Mouse (Mus musculus): ENCODE measurements at regions not wholly inside any gene's neighbourhood (a gene's known extent, or its start where the extent isn't known, plus 50 kb on each side); places are given as distances from the start of the nearest gene placed in this dataset.

DNA sequence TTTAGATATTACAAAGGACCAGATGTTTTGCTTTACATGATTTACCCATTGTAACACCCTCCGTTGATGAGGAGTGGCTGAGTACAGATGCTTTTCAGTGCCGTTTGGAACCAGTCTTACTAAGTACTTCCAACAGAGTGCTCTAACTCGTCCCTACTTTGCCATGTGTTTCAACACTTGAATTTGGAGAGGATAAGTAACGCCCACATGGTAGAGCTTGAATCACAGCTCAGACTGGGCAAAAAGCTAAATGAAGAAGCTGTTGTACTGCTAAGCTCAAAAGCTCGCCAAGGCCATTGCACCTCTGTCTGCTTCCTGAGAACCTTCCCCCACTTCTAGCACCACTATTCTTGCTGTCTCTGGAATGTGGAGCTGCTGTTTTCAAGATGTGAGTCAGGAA is 471.1 kb downstream of the Nfib start:
- Histone ChIP-seq H3K4me1 (no peaks in the 10 kb centered on the region), H3K9ac (no peak overlapping the region), H3K9me3 (replicated peaks) (peaks cover 10% of the 10 kb centered on the region), H3K36me3 (no peaks in the 10 kb centered on the region), H3K27ac (no peak overlapping the region), H3K4me2 (no peak overlapping the region), H3K4me3 (replicated peaks) (no peak overlapping the region), H3K27me3 (no peaks in the 10 kb centered on the region)
- WGBS = 84% methylated on average over 5 of the region's 5 CpGs
- no peak for ATAC-seq (replicated peaks; ENCODE audit: low FRiP score)

DNA sequence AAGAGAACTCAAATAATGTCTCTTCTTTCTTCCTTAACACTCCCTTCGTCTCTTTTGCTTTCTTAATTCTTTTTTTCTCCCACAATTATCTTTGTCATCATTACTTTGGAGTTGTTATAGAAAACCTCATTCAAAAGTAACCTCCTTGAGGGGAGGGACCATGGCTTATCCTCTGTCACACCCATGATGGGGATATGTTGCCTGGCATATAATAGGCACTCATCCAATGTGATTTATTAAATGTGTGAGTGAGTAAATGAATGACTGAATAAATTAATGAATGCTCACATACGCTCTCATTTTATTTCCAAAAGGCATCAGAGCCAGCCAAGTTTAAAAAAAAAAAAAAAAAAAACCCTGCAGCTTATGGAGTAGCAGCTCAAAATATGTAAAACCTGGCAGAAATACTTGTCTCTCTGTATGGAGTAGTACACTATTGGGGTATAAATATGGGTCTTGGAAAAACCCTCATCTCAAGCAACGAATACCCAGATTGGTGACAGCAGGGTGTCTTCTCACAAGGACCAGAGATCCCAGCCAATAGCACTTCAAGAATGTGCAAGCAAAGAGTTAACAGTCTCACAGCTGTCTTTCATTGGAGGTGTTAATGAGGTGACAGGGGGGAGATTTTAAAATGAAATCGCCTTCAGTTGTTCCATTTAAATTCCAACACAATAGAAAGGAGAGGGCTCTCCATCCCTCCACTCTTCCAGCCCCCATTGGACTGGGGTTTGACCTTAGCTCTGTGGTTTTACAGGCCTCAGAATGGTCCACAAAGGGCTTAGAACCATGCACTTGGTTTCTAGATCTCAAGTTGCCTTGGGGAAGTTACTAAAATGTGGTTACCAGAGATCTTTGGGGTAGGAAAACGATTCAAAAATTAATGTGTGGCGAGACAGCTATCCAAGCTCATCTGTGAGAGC is 479.1 kb downstream of the Nfib start:
- H3K27me3 ChIP-seq = no peaks in the 10 kb centered on the region
- no peaks in the 10 kb centered on the region for H3K9me3 ChIP-seq (replicated peaks)
- H3K9ac ChIP-seq = no peak overlapping the region
- no peaks in the 10 kb centered on the region for H3K36me3 ChIP-seq
- no peak overlapping the region for H3K4me3 ChIP-seq (replicated peaks)
- no peaks in the 10 kb centered on the region for H3K4me1 ChIP-seq
- WGBS = 66% methylated on average over 6 of the region's 6 CpGs
- H3K27ac ChIP-seq = no peak overlapping the region
- no peak overlapping the region for H3K4me2 ChIP-seq
- ATAC-seq (replicated peaks; ENCODE audit: low FRiP score) = no peak

DNA sequence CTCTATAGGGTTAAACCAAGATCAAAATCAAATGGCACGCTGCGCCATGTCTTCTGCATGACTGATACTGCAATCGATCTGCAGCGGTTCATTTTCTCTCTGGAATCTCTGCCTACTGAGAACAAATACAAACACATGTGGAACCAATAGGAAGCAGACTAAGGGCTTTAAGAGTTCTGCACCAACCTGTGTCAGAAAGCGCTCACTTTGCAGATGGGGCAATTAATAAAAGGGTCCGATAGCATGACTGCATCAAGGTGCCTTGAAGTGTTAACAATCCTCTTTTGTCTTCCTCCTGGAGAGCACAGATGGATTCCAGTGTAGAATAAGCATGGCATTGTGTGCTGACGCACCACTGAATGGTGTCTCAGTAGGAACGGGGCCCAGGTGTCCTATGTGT is 484.8 kb downstream of the Nfib start:
- WGBS = 76% methylated on average over 8 of the region's 8 CpGs
- Histone ChIP-seq H3K9ac (no peak overlapping the region), H3K36me3 (no peaks in the 10 kb centered on the region), H3K4me1 (peaks cover 6% of the 10 kb centered on the region; the same call in 1 of the 2 replicates), H3K27me3 (no peaks in the 10 kb centered on the region), H3K4me2 (no peak overlapping the region), H3K27ac (no peak overlapping the region), H3K4me3 (replicated peaks) (no peak overlapping the region), H3K9me3 (replicated peaks) (no peaks in the 10 kb centered on the region)
- no peak for ATAC-seq (replicated peaks; ENCODE audit: low FRiP score)

DNA sequence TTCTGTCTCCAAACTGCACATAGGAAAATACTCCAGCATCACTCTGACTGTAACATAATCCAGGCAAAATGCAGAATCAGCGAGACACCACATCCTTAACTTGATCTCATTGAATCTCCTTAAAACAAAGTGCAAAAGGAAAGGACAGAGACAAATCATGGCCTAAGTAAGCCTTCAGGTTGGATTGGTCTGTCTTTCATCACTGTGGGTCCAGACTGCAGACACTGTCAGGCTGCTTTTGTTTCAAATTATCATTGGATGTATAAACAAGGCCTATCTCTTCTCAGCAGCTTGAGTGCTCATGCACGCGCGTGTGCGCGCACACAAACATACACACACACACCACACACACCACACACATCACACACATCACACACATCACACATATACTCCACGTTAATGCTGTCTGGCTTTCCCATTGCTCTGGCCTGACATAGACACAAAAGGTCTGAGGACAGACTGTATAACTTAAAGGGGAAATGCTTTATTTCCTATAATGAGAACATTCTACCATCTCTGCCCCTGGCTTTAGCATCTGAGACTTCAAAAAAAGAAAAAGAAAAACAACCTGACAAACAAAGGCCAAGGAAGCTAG is 485.3 kb downstream of the Nfib start:
- Histone ChIP-seq H3K9ac (no peak overlapping the region), H3K27me3 (no peaks in the 10 kb centered on the region), H3K27ac (no peak overlapping the region), H3K9me3 (replicated peaks) (no peaks in the 10 kb centered on the region), H3K4me1 (peaks cover 6% of the 10 kb centered on the region; the same call in 1 of the 2 replicates), H3K4me3 (replicated peaks) (no peak overlapping the region), H3K36me3 (no peaks in the 10 kb centered on the region), H3K4me2 (no peak overlapping the region)
- 79% methylated on average over 7 of the region's 7 CpGs for WGBS
- ATAC-seq (replicated peaks; ENCODE audit: low FRiP score) = no peak

DNA sequence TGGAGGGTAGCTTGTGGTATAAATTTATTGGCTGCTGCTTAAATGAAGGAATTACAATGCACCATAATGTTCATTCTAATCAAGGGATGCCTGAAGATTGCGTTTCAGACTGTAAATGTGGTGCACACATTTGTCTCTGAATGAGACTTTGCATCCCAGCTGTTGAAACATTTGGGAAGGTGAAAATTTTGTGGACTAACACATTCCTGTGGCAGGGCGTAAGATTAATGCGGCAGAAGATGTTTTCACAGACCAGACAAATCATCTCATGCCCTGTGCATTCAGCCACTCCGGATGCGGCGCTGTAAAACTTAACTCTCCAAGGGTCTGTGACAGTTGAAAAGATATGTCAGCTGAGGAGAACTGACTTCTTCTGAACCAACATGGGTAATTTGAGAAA is 486.9 kb downstream of the Nfib start:
- H3K4me2 ChIP-seq = no peak overlapping the region
- no peak overlapping the region for H3K4me3 ChIP-seq (replicated peaks)
- no peaks in the 10 kb centered on the region for H3K36me3 ChIP-seq
- H3K9ac ChIP-seq = no peak overlapping the region
- ATAC-seq (replicated peaks; ENCODE audit: low FRiP score) = no peak
- H3K9me3 ChIP-seq (replicated peaks) = no peaks in the 10 kb centered on the region
- H3K27ac ChIP-seq = no peak overlapping the region
- 58% methylated on average over 6 of the region's 6 CpGs for WGBS
- no peaks in the 10 kb centered on the region for H3K27me3 ChIP-seq
- H3K4me1 ChIP-seq = peaks cover 6% of the 10 kb centered on the region; the same call in 1 of the 2 replicates

DNA sequence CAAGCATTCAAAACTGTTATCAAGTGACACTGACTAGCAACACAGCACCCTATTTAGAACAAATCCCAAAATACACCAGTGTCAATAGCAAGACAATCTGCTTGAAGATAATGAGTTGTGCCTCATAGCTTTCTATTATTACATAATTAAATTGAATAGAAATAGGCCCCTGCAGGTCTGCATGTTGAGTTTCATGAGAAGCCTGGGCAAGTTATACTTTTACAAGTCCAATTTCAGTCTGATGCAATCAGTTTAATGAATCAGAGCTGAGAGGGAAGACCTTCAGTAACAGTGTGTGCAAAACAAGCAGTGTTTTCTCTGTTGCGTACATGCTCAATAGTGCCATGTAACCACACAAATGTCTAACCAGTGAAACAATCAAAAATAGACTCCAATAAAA is 498.5 kb downstream of the Nfib start:
- 97% methylated on average over 1 of the region's 1 CpGs for WGBS
- Histone ChIP-seq H3K9ac (no peak overlapping the region), H3K4me1 (no peaks in the 10 kb centered on the region), H3K27me3 (no peaks in the 10 kb centered on the region), H3K4me3 (replicated peaks) (no peak overlapping the region), H3K27ac (no peak overlapping the region), H3K9me3 (replicated peaks) (no peaks in the 10 kb centered on the region), H3K36me3 (no peaks in the 10 kb centered on the region), H3K4me2 (no peak overlapping the region)
- ATAC-seq (replicated peaks; ENCODE audit: low FRiP score) = no peak

DNA sequence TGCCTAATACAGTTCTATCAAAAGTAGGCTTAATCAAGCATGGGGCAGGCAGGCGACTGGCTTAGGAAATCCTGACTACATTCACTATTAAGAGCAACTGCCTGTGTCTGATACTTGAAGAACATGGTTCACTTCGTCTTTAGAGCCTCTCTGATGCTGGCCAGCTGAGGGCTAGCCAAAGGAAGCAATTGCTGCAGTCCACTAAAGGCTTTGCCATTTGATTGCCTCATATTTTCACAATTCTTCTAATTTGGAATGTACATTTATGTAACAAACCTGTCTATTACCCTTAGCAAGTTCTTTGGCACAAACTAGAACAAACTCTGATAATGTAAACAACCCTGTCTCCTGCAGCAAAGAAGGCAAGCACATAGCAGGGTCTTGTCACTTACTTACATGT is 505.2 kb downstream of the Nfib start:
- Histone ChIP-seq H3K36me3 (no peaks in the 10 kb centered on the region), H3K27me3 (no peaks in the 10 kb centered on the region), H3K4me2 (no peak overlapping the region), H3K27ac (no peak overlapping the region), H3K4me3 (replicated peaks) (no peak overlapping the region), H3K9ac (no peak overlapping the region), H3K9me3 (replicated peaks) (no peaks in the 10 kb centered on the region), H3K4me1 (peaks cover 11% of the 10 kb centered on the region)
- no peak for ATAC-seq (replicated peaks; ENCODE audit: low FRiP score)
- WGBS = 72% methylated on average over 2 of the region's 2 CpGs

DNA sequence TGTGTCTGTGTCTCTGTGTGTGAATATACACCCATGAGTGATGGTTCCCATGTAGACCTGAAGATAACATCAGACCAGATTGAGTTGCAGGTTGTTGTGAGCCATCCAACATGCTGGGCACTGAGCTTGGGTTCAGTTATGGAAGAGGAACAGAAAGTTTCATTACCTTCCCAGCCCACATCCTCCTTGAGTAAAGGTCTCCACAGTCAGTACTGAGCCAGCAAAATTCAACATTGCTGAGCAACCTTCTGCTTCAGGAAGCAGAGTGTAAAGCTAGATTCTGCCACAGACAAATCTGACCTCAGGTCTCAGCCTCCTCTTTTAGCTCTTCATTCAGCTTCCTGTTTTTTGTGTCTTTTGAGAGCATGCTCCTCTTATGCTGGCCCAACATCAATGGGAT is 506.4 kb downstream of the Nfib start:
- no peak overlapping the region for H3K27ac ChIP-seq
- no peaks in the 10 kb centered on the region for H3K36me3 ChIP-seq
- no peak overlapping the region for H3K4me2 ChIP-seq
- peaks cover 11% of the 10 kb centered on the region for H3K4me1 ChIP-seq
- H3K4me3 ChIP-seq (replicated peaks) = no peak overlapping the region
- no peak overlapping the region for H3K9ac ChIP-seq
- H3K9me3 ChIP-seq (replicated peaks) = no peaks in the 10 kb centered on the region
- no peaks in the 10 kb centered on the region for H3K27me3 ChIP-seq
- no peak for ATAC-seq (replicated peaks; ENCODE audit: low FRiP score)

DNA sequence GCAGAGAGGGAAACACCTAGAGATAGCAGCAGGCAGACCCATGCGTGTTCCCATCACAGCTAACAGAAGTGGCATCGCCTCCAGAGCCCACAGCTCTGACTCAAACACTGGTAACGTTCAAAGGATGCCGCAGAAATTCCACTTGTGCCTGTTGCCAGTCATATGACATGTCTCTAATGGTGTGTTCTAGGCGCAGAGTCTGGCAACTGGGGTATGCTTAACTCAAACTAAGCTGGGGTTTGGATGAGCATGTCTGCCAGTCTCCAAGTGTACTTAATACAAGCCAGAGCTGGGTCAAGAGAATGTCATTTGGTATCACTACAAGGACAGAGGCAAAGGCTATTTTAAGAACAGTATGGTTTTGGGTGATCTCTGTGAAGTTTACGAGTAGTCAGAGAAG is 507.9 kb downstream of the Nfib start:
- WGBS = 59% methylated on average over 6 of the region's 6 CpGs
- ATAC-seq (replicated peaks; ENCODE audit: low FRiP score) = no peak
- Histone ChIP-seq H3K27me3 (no peaks in the 10 kb centered on the region), H3K4me1 (peaks cover 11% of the 10 kb centered on the region), H3K27ac (no peak overlapping the region), H3K4me2 (no peak overlapping the region), H3K9ac (no peak overlapping the region), H3K9me3 (replicated peaks) (no peaks in the 10 kb centered on the region), H3K36me3 (no peaks in the 10 kb centered on the region), H3K4me3 (replicated peaks) (no peak overlapping the region)

DNA sequence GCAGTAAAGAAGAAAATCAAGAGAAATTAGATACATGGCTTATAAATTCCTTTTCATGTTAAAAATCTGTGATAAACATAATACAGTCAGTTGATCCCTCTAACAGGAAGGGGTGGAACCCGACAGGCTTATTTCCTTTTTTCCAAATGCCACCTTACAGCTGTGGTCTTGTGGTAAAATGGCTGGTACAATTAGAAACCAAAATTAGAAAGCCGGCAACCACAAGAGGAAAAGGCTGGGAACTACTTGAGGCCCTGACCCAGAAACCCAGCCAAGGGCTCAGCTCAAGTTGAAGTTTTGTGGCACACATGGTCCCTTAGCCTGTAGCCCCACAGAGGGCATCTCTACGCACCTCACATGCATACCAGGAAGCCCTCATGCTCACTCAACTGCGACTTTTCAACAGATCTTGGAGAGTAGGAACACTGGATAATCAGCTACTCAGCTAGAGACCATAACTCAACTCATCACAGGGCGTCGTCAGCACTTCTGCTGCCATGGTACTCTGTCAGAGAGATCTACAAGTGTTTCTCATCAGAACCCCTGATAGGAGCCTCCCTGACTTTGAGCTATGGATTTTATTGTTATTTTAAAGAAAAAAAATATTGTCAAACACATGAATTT is 509.4 kb downstream of the Nfib start:
- Histone ChIP-seq H3K9ac (no peak overlapping the region), H3K4me3 (replicated peaks) (no peak overlapping the region), H3K27ac (no peak overlapping the region), H3K4me1 (peaks cover 11% of the 10 kb centered on the region), H3K36me3 (no peaks in the 10 kb centered on the region), H3K27me3 (no peaks in the 10 kb centered on the region), H3K4me2 (no peak overlapping the region), H3K9me3 (replicated peaks) (no peaks in the 10 kb centered on the region)
- peak; percentile 52 for ATAC-seq (replicated peaks; ENCODE audit: low FRiP score)
- 42% methylated on average over 6 of the region's 6 CpGs for WGBS

DNA sequence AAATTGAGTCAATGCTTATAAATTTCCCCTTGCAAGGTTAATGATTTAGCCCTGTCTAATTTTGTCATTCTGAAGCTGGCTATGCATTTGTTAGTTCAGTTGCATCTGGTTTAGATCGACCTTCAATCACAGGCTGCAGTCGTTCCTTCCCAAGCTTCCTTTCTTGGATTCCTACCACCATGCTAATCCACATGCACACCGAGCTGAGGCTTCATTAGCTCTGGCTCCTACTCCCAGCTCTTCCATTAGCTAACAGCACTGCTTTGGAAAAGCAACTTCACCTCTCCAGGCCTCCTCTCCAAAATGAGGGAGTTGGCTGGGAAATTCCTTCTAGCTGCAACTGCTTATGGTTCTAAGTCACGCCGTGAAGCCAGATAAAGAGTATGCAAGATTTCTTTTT is 511.6 kb downstream of the Nfib start:
- no peaks in the 10 kb centered on the region for H3K9me3 ChIP-seq (replicated peaks)
- peaks cover 11% of the 10 kb centered on the region for H3K4me1 ChIP-seq
- WGBS = 70% methylated on average over 5 of the region's 5 CpGs
- no peaks in the 10 kb centered on the region for H3K36me3 ChIP-seq
- H3K4me3 ChIP-seq (replicated peaks) = no peak overlapping the region
- H3K27me3 ChIP-seq = no peaks in the 10 kb centered on the region
- no peak for ATAC-seq (replicated peaks; ENCODE audit: low FRiP score)
- H3K4me2 ChIP-seq = no peak overlapping the region
- no peak overlapping the region for H3K9ac ChIP-seq
- H3K27ac ChIP-seq = no peak overlapping the region

DNA sequence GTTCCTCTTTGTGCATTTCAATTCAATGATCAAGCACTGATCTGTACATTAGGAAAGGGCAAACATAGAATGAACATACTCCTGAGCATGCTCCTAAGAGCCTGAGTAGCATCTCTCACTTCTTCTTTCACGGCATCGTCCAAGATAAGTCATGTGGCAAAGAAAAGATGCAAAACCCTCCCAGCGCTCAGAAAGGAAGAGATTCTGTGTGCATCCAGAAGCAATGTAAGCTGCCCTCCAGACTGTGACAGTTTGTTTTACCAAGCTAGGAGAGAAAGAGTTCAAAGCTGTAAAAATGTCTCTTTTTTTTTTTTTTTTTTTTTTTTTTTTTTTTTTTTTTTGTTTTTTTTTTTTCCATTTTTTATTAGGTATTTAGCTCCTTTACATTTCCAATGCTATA is 518.7 kb downstream of the Nfib start:
- H3K27ac ChIP-seq = no peak overlapping the region
- no peak overlapping the region for H3K9ac ChIP-seq
- no peaks in the 10 kb centered on the region for H3K27me3 ChIP-seq
- ATAC-seq (replicated peaks; ENCODE audit: low FRiP score) = no peak
- no peaks in the 10 kb centered on the region for H3K9me3 ChIP-seq (replicated peaks)
- H3K4me1 ChIP-seq = no peaks in the 10 kb centered on the region
- no peak overlapping the region for H3K4me3 ChIP-seq (replicated peaks)
- no peak overlapping the region for H3K4me2 ChIP-seq
- no peaks in the 10 kb centered on the region for H3K36me3 ChIP-seq
- WGBS = 95% methylated on average over 3 of the region's 3 CpGs

Data from kidney, embryonic 15.5 days (tissue).